Mouse (Mus musculus) kidney, adult 2 months (tissue): ENCODE results near the gene Tango6.

Source experiments
- CTCF ChIP-seq: fragments of 200-500 bp; conservative IDR thresholded peaks from 2 replicates; pipeline ENCODE4 v1.5.1; 2011; ENCODE audit warnings: low read depth, mild to moderate bottlenecking, control low read depth, low read length, moderate library complexity, mixed read lengths; ENCODE audit not compliant: insufficient read depth, insufficient read length
- POLR2A ChIP-seq: fragments of 200-500 bp; IDR thresholded peaks from one replicate; pipeline ENCODE4 v1.6.1; 2011; ENCODE audit warnings: low read depth, low read length, control low read depth

DNA sequence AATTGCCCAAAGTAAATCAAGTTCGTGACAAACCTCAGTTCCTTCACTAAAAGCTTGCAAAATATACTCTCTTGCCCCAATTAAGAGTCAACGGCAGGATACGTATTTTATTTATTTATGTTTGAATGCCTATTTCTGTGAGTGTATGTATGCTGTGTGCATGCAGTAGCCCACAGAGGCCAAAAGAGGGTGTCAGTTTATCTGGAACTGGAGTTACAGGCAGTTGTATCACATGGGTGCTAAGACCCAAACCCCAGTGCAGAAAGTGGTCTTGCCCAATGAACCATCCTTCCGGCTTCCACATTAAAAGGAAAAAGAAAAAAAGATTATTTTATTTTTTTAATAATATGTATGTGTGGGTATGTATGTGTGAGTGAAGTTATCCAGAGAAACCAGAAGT lies 1.5 kb downstream of the Tango6 start:
- TF ChIP-seq CTCF (no peak), POLR2A (no peak)
